Mouse (Mus musculus) hematopoietic multipotent progenitor cell, adult 10-12 weeks (in vitro differentiated cells): ENCODE results near the gene Ndufa10. TPM values are rescaled to one million over a fixed set of nuclear protein-coding genes. Genes with fewer than 3 reads are reported as not detected.

Experiments
- polyA plus RNA-seq: library from polyadenylated mRNA; stranded (reverse); fragments of >175 nt; gene quantifications from 2 replicates; pipeline ENCODE4 v1.2.3, GENCODE M21; 2012; ENCODE audit warnings: low replicate concordance

Ndufa10 gene
- 12.2 and 23.3 TPM in 2 replicates for polyA plus RNA-seq

GRCm38 (mm10) chr1:92473165-92474041, at the start of gene Ndufa10:
TSS of gene Ndufa10 (minus strand) at chr1:92473860.

GRCm38 (mm10) chr1:92518561-92518960, 44.9 kb upstream of the Ndufa10 start, which contains the start of gene Olfr1414:
TSS of gene Olfr1414 (minus strand) at chr1:92518661.

GRCm38 (mm10) chr1:92496001-92496400, 22.3 kb upstream of the Ndufa10 start, which contains the start of gene Olfr1415:
TSS of gene Olfr1415 (minus strand) at chr1:92496101.

GRCm38 (mm10) chr1:92485013-92485412, 11.4 kb upstream of the Ndufa10 start, which contains the start of gene Olfr1416:
TSS of gene Olfr1416 (minus strand) at chr1:92485113.

Other genes starting within 250 kb of the Ndufa10 start
- not detected in 2 replicates for gene Olfr1416, start 11.3 kb upstream of the Ndufa10 start, polyA plus RNA-seq
- gene Olfr1415, start 22.2 kb upstream of the Ndufa10 start, polyA plus RNA-seq, result not detected in 2 replicates
- gene Olfr1414, start 44.8 kb upstream of the Ndufa10 start, polyA plus RNA-seq, result not detected in 2 replicates
- gene Olfr1413, start 97.5 kb upstream of the Ndufa10 start, polyA plus RNA-seq, result not detected in 2 replicates
- 0.03 TPM in 1 of 2 replicates, not detected in the other for gene Olfr1412, start 111.9 kb upstream of the Ndufa10 start, polyA plus RNA-seq
- not detected in 2 replicates for gene Olfr1411, start 120.6 kb upstream of the Ndufa10 start, polyA plus RNA-seq
- not detected in 2 replicates for gene Olfr1410, start 131.9 kb upstream of the Ndufa10 start, polyA plus RNA-seq
- not detected in 2 replicates for gene Olfr12, start 143.9 kb upstream of the Ndufa10 start, polyA plus RNA-seq
- gene Cops9, start 168.1 kb upstream of the Ndufa10 start, polyA plus RNA-seq, result 27.8 and 86.4 TPM in 2 replicates
- 0.24 and 0.25 TPM in 2 replicates for gene Otos, start 175.0 kb upstream of the Ndufa10 start, polyA plus RNA-seq